Mouse (Mus musculus) forebrain, embryonic 12.5 days (tissue): ENCODE results near the gene 4933405L10Rik. TPM values are rescaled to one million over a fixed set of nuclear protein-coding genes. Genes with fewer than 3 reads are reported as not detected.

Experiments
- ATAC-seq: fragments of 200-750 bp; cut with Nextera tagmentation; 2 replicates; pipeline ENCODE4 v1.8.0; 2017; ENCODE audit warnings: moderate TSS enrichment; ENCODE audit not compliant: low FRiP score
- H3K27ac ChIP-seq: fragments of 300-500 bp; sonication (generic); 2 replicates; pipeline ENCODE4 v1.5.1; 2016; ENCODE audit warnings: mild to moderate bottlenecking
- H3K27me3 ChIP-seq: fragments of 300-500 bp; sonication (generic); 2 replicates; pipeline ENCODE4 v1.6.1; 2016; ENCODE audit warnings: mild to moderate bottlenecking
- H3K36me3 ChIP-seq: fragments of 300-500 bp; sonication (generic); replicated peaks from 2 replicates; pipeline ENCODE4 v1.6.1; 2016; ENCODE audit warnings: mild to moderate bottlenecking
- H3K4me1 ChIP-seq: fragments of 300-500 bp; sonication (generic); 2 replicates; pipeline ENCODE4 v1.6.1; 2016
- H3K4me2 ChIP-seq: fragments of 300-500 bp; sonication (generic); 2 replicates; pipeline ENCODE4 v1.6.1; 2016; ENCODE audit warnings: mild to moderate bottlenecking, moderate library complexity
- H3K4me3 ChIP-seq: fragments of 300-500 bp; sonication (generic); replicated peaks from 2 replicates; pipeline ENCODE4 v1.5.1; 2016; ENCODE audit warnings: mild to moderate bottlenecking
- H3K9ac ChIP-seq: fragments of 300-500 bp; sonication (generic); 2 replicates; pipeline ENCODE4 v1.6.1; 2016; ENCODE audit warnings: mild to moderate bottlenecking
- H3K9me3 ChIP-seq: fragments of 300-500 bp; sonication (generic); 2 replicates; pipeline ENCODE4 v1.6.1; 2016
- WGBS: fragments of 180-500 bp; shearing (Covaris S2); methylation state at CpG from one replicate; pipeline ENCODE4 v1.1.7; 2016; 5-methylcytosine and 5-hydroxymethylcytosine counted together
- polyA plus RNA-seq: library from polyadenylated mRNA; unstranded; fragments of >200 nt; fragmentation: Nextera tagmentation; extraction: Ambion mirVana; gene quantifications from 2 replicates; pipeline ENCODE4 v1.2.1, GENCODE M21; 2016

The 4933405L10Rik gene
- polyA plus RNA-seq, 1 experiment from 2014 or later: 0.32 TPM

DNA sequence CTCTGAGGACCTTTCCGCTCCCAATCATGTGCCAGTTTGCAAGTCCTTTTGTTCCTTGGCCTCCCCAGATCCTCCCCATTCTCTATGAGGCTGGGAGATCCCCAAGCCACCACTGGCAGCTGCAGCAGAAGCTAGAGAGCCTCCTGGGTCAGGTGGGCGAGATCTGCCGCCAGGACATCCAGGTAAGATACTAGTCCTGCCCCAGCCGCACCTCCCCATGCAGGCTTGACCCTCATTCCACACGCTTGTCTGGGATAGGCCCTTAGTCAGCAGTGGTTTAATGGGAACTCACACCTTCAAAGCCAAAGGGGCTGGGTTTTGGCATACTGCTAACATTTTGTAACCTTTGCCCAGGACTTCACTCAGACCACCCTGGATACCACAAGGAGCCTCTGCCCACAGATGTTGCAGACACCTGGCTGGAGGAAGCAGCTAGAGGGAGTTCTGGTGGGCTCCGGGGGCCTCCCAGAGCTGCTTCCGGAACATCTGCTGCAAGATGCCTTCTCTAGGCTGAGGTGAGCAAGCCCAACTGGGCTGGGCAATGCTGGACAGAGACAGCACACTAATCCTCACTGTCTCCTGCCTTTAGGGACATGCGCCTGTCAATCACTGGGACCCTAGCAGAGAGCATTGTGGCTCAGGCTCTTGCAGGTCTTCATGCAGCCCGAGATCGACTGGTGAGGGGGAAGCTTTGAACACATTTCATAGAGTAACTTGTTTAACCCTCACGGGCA lies 14.8 kb upstream of the 4933405L10Rik start:
- ATAC-seq: no peak
- Histone ChIP-seq H3K4me2 (no peak overlapping the region), H3K27me3 (peaks cover 14% of the 10 kb centered on the region), H3K9me3 (no peaks in the 10 kb centered on the region), H3K27ac (no peak overlapping the region), H3K4me3 (no peak overlapping the region), H3K36me3 (peaks cover 14% of the 10 kb centered on the region), H3K4me1 (peaks cover 19% of the 10 kb centered on the region), H3K9ac (no peak overlapping the region)
- WGBS: 93% methylated on average over 11 of the region's 11 CpGs

GRCm38 (mm10) chr8:105693648-105694047 lies 13.8 kb upstream of the 4933405L10Rik start:
- Histone ChIP-seq H3K9ac (peak overlapping the region; percentile 46), H3K9me3 (no peaks in the 10 kb centered on the region), H3K27me3 (peaks cover 14% of the 10 kb centered on the region), H3K4me2 (peak overlapping the region; percentile 69), H3K36me3 (peaks cover 25% of the 10 kb centered on the region), H3K4me3 (peak overlapping the region; percentile 45), H3K4me1 (peaks cover 19% of the 10 kb centered on the region), H3K27ac (peak overlapping the region; percentile 43; the same call in 1 of the 2 replicates)
- ATAC-seq: peak; percentile 74
- WGBS: 3% methylated on average over 30 of the region's 30 CpGs

GRCm38 (mm10) chr8:105694051-105694799 lies 13.2 kb upstream of the 4933405L10Rik start:
- Histone ChIP-seq H3K4me2 (peak overlapping the region; percentile 69), H3K4me1 (peaks cover 19% of the 10 kb centered on the region), H3K36me3 (peaks cover 28% of the 10 kb centered on the region), H3K9me3 (no peaks in the 10 kb centered on the region), H3K9ac (peak overlapping the region; percentile 46), H3K27me3 (peaks cover 14% of the 10 kb centered on the region), H3K27ac (peak overlapping the region; percentile 43; the same call in 1 of the 2 replicates), H3K4me3 (peak overlapping the region; percentile 45)
- WGBS: 7% methylated on average over 39 of the region's 40 CpGs
- ATAC-seq: peak; percentile 56

DNA sequence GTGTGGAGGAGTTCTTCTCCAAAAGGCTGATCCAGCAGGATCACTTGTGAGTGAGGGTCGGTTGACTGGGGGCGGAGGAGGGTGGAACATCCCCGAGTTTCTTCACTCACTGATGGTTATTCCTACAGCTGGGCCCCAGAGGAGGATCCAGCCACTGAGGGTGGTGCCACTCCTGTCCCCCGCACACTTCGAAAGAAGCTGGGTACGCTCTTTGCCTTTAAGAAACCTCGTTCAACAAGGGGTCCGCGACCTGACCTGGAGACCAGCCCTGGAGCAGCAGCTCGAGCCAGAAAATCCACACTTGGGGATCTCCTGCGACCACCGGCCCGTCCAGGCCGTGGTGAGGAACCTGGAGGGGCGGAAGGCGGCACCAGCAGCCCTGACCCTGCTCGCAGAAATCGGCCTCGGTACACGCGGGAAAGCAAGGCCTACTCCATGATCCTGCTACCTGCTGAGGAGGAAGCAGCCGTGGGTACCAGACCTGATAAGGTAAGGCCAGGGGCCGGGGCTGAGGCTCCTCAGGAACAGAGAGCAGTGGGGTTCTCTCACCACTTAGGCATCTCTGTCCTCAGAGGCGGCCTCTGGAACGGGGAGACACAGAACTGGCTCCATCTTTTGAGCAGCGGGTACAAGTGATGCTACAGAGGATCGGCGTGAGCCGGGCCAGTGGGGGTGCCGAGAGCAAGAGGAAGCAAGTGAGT lies 12.2 kb upstream of the 4933405L10Rik start:
- WGBS: 81% methylated on average over 30 of the region's 30 CpGs
- Histone ChIP-seq H3K4me2 (peak overlapping the region; percentile 69; the same call in 1 of the 2 replicates), H3K9me3 (no peaks in the 10 kb centered on the region), H3K27ac (no peak overlapping the region), H3K4me3 (0 out of 2 replicates have a peak overlapping the region, but pooled peaks have one; percentile 45), H3K4me1 (peaks cover 29% of the 10 kb centered on the region), H3K27me3 (peaks cover 14% of the 10 kb centered on the region), H3K9ac (no peak overlapping the region), H3K36me3 (peaks cover 28% of the 10 kb centered on the region)
- no peak for ATAC-seq

- peaks cover 28% of the 10 kb centered on the region for H3K36me3 ChIP-seq
- WGBS: 92% methylated on average over 17 of the region's 17 CpGs
- H3K9me3 ChIP-seq: no peaks in the 10 kb centered on the region
- no peak overlapping the region for H3K9ac ChIP-seq
- H3K4me1 ChIP-seq: peaks cover 39% of the 10 kb centered on the region
- ATAC-seq: no peak
- H3K4me3 ChIP-seq: no peak overlapping the region
- peaks cover 14% of the 10 kb centered on the region for H3K27me3 ChIP-seq
- no peak overlapping the region for H3K4me2 ChIP-seq
- no peak overlapping the region for H3K27ac ChIP-seq
These were observed 10.2 kb upstream of the 4933405L10Rik start for GRCm38 (mm10) chr8:105697196-105697780.

GRCm38 (mm10) chr8:105698734-105699133 lies 8.7 kb upstream of the 4933405L10Rik start:
- Histone ChIP-seq H3K9me3 (no peaks in the 10 kb centered on the region), H3K4me3 (no peak overlapping the region), H3K27ac (no peak overlapping the region), H3K4me2 (no peak overlapping the region), H3K4me1 (peaks cover 41% of the 10 kb centered on the region), H3K36me3 (peaks cover 41% of the 10 kb centered on the region), H3K27me3 (peaks cover 14% of the 10 kb centered on the region), H3K9ac (no peak overlapping the region)
- WGBS: 91% methylated on average over 5 of the region's 5 CpGs
- no peak for ATAC-seq

DNA sequence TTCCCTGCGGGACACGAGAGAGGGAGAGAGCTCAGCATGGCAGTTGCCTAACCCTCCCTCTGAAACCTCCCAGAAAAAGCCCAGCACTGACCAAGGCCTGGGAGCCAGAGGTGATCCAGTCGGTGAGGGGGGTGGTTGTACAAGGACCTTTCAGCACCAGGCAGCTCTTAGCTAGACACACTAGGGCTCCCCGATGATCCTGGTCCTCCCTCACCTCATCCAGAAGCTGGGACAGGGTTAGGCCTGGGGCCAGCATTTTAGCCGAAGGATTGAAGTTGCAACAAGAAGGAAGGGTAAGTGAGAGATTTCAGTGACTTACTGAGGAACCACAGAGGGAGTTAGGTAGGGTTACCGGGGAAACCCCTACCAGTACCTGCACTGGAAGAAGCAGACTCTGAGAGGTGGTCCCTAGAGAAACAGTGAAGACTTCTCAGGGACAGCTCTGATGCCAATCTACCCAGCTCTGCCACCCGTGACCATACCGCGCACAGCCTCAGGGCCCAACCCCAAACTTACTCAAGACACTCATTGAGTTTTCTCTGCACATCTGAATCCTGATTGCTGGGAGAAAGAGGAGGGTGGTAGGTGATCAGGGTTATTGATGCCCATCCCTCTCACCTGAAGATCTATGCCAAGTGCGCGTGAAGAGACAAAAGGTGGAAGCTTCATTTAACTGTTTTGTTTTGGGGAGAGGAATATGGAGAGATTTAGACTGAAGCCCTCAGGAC lies 7.8 kb upstream of the 4933405L10Rik start:
- Histone ChIP-seq H3K9ac (peak overlapping the region; percentile 70), H3K27ac (no peak overlapping the region), H3K27me3 (peaks cover 9% of the 10 kb centered on the region), H3K4me1 (peaks cover 32% of the 10 kb centered on the region), H3K4me2 (peak overlapping the region; percentile 95), H3K4me3 (peak overlapping the region; percentile 66), H3K36me3 (peaks cover 49% of the 10 kb centered on the region), H3K9me3 (no peaks in the 10 kb centered on the region)
- ATAC-seq: no peak
- 88% methylated on average over 11 of the region's 11 CpGs for WGBS

DNA sequence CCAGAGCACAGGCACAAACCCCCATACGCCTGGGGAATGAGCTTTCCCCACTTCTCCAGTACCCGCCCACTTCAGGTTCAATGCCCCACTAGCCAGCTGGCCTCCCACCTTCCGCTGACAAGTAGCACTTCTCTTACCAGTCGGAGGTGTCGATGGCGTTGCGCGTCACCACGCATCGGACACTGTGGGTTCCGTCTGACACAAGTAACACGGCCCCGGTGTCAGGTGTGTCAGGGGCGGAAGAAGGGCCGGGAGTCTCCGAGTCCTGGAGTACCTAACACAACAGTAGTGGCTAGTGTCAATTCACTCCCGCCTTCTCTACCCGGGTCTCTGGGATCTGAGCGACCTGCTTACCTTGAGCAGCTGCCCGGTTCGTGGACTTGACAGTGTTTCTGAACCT lies 6.9 kb upstream of the 4933405L10Rik start:
- WGBS: under 1% methylated on average over 21 of the region's 21 CpGs
- Histone ChIP-seq H3K36me3 (peaks cover 49% of the 10 kb centered on the region), H3K9ac (peak overlapping the region; percentile 70), H3K4me2 (peak overlapping the region; percentile 95), H3K4me1 (peaks cover 24% of the 10 kb centered on the region), H3K27me3 (peaks cover under 1% of the 10 kb centered on the region; the same call in 1 of the 2 replicates), H3K4me3 (peak overlapping the region; percentile 66), H3K27ac (peak overlapping the region; percentile 90), H3K9me3 (no peaks in the 10 kb centered on the region)
- peak; percentile 63 for ATAC-seq

GRCm38 (mm10) chr8:105700966-105701824 lies 6.3 kb upstream of the 4933405L10Rik start, which contains the start of the genes Acd and Pard6a:
Acd (minus strand) TSS chr8:105701102.
Pard6a (plus strand) TSS chr8:105701148.
- H3K4me3 ChIP-seq: peak within 1 kb of the TSS; percentile 66

DNA sequence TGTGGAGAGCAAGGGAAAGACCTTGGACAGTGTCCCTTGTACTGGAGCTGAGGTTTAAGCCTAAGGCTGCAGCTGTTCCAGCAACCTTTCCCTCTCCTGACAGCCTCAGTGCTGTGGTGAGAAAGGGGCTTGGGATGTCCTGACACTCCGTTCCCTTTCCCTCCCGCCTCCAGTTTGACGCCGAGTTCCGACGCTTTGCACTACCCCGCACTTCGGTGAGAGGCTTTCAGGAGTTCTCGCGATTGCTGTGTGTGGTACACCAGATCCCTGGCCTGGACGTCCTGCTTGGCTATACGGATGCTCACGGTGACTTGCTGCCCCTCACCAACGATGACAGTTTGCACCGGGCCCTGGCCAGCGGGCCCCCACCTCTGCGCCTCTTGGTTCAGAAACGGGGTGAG lies 5.5 kb upstream of the 4933405L10Rik start:
- Histone ChIP-seq H3K4me1 (peaks cover 34% of the 10 kb centered on the region), H3K4me3 (peak overlapping the region; percentile 66), H3K27me3 (no peaks in the 10 kb centered on the region), H3K27ac (peak overlapping the region; percentile 90), H3K9ac (peak overlapping the region; percentile 70), H3K4me2 (peak overlapping the region; percentile 95), H3K9me3 (no peaks in the 10 kb centered on the region), H3K36me3 (peaks cover 41% of the 10 kb centered on the region)
- ATAC-seq: peak; percentile 22
- WGBS: 32% methylated on average over 18 of the region's 18 CpGs

More at GRCm38 (mm10) chr8:105700966-105701824, 6.3 kb upstream of the 4933405L10Rik start, which contains the start of the genes Acd and Pard6a:
- H3K27ac ChIP-seq: peak within 1 kb of the TSS; percentile 90
- WGBS: under 1% methylated on average over 60 of the region's 60 CpGs
- H3K4me1 ChIP-seq: peaks cover 26% of the 10 kb centered on the region
- peak within 1 kb of the TSS; percentile 95 for H3K4me2 ChIP-seq
- H3K27me3 ChIP-seq: no peaks in the 10 kb centered on the region
- H3K9me3 ChIP-seq: no peaks in the 10 kb centered on the region
- ATAC-seq: peak; percentile 86
- H3K9ac ChIP-seq: peak within 1 kb of the TSS; percentile 70
- peaks cover 49% of the 10 kb centered on the region for H3K36me3 ChIP-seq
